Mouse (Mus musculus): ENCODE measurements around the gene Commd8.

DNA sequence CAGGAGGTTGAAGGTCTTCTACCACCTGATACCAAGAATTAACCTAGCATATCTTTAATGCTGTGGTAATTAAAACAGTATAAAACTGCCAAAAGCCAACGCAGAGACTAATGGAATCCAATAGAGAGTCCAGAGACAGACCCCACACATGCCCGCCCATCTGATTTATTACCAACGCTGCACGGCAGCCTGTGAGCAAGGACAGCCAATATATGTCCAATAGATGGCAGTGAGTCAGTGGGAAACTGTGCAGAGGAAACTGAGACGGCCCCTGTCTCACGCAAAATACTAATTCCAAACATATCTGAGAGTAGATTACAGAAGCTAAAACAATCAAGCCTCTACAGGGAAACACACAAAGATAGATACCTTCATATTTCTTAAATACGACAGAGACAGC lies 3.6 kb downstream of the Commd8 start:
- TF ChIP-seq CTCF (IDR thresholded peaks at IDR 0.05; ENCODE audit: low read depth, low read length) (no peak), POLR2A (IDR thresholded peaks at IDR 0.05; ENCODE audit: insufficient read depth, low read length) (no peak), EP300 (IDR thresholded peaks at IDR 0.05; ENCODE audit: insufficient read depth, low read depth, low read length) (no peak)
